Mouse (Mus musculus) kidney, adult 10 weeks (tissue): Measurements from ENCODE around the gene Gm1123. TPM values are rescaled to one million over a fixed set of nuclear protein-coding genes. Genes with fewer than 3 reads are reported as not detected.

Source experiments
- polyA plus RNA-seq: library from polyadenylated mRNA; stranded (reverse); fragments of 350-450 nt; fragmentation: Illumina TruSeq; extraction: RNeasy Lipid Tissue Mini Kit (QIAGEN cat#74804); gene quantifications from one replicate; pipeline ENCODE4 v1.2.3, GENCODE M21; 2014; ENCODE audit warnings: low read depth, low replicate concordance

Gene Gm1123
- 1.1 TPM for polyA plus RNA-seq

DNA sequence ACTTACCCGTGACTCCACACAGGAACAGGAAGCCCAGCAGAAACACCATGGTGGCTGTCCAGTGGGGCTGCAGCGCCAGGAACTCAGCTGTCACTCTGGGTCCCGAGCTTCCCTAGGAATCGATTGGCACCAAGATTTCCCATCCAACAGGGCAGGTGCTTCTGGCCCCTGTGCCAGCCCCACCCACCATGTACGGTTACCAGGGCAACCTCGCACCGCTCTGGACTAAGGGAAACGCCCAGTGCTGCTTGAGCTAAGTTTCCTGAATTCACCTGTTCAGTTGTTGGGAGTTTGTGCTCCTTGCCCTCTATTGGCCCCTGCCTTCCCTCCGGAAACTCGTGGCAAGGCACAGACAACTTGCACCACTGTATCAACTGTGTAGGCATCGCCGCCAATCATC is at the start of gene Gm1123:
TSS of gene Gm1123 (minus strand) at position 141 of the 400 bp plus-strand sequence.

DNA sequence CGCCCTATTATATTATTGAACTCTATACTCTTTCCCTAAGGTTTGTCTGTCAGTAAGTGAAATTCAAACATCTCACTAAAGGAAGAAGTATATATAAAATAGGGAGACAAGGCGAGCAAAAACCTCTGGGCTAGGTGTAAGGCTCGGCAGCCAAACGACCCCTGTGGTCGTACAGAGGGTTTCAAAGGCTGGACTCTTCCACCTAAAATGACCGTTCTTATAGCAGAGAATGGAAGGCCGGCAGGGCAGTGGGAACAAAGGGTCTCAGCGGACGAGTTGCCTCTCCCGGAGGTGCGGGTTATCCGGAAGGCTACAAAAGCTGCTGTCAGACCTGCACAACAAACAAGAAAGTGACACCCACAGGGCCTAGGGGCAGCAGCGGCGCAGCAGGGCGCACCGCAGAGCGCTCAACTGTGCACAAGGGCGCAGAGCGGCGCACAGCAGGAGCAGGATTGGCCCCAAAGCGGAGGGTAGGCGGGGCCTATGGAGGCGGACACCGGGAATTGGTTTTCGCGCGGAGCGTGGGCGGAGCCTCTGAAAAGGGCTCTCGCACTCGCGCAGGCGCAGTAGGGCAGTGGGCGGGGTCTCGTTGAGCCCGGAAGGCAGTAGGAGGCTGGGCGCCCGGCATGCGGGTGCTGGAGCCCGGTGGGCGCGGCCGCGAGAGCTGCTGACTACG is 49.6 kb downstream of the Gm1123 start, which contains the start of gene Faim:
TSS of gene Faim (plus strand) at position 574 of the 676 bp plus-strand sequence.

Other genes with a start within 250 kb of the Gm1123 start
- not detected for gene Prr23a1, start 193.2 kb downstream of the Gm1123 start, polyA plus RNA-seq
- not detected for gene Prr23a2, start 179.2 kb downstream of the Gm1123 start, polyA plus RNA-seq
- gene Prr23a3, start 170.9 kb downstream of the Gm1123 start, polyA plus RNA-seq, result not detected
- gene 7420426K07Rik, start 132.6 kb downstream of the Gm1123 start, polyA plus RNA-seq, result not detected
- gene Foxl2, start 80.4 kb downstream of the Gm1123 start, polyA plus RNA-seq, result not detected
- 17.3 TPM for gene Faim, start 49.3 kb downstream of the Gm1123 start, polyA plus RNA-seq
- gene Pik3cb, start 104.9 kb upstream of the Gm1123 start, polyA plus RNA-seq, result 20.5 TPM
- not detected for gene Faiml, start 201.5 kb upstream of the Gm1123 start, polyA plus RNA-seq
- gene Cep70, start 207.7 kb upstream of the Gm1123 start, polyA plus RNA-seq, result 23.1 TPM